Mouse (Mus musculus) thymus, adult 2 months (tissue): ENCODE results near the gene Icam1.

ENCODE experiments used
- CTCF ChIP-seq: fragments of 200-500 bp; IDR thresholded peaks from 2 replicates; pipeline ENCODE4 v1.5.1; 2012; ENCODE audit warnings: mild to moderate bottlenecking, control low read depth, low read length, moderate library complexity, borderline replicate concordance; ENCODE audit not compliant: control insufficient read depth, poor library complexity, insufficient read depth; ENCODE audit errors: extremely low read depth
- POLR2A ChIP-seq: fragments of 200-500 bp; IDR thresholded peaks from 2 replicates; pipeline ENCODE4 v1.6.1; 2012; ENCODE audit warnings: mild to moderate bottlenecking, low read length, control low read depth, moderate library complexity; ENCODE audit not compliant: control insufficient read depth, poor library complexity, insufficient read depth; ENCODE audit errors: extremely low read depth

GRCm38 (mm10) chr9:20997065-20997464 is 18.7 kb upstream of the Icam1 start:
- TF ChIP-seq CTCF: no peak
- no peak for TF ChIP-seq POLR2A
